Mouse (Mus musculus) CH12F3 (cell line): Measurements from ENCODE around the gene Tunar.

Experiments
- in situ Hi-C: fragments of 300-500 bp; cut with MboI; formaldehyde crosslinking; loops from 2 replicates; pipeline ENCODE4 v1.14.3; 2020; ENCODE audit warnings: low sequenced_read_pairs

Tunar gene

GRCm38 (mm10) chr12:105394671-105395070 lies 61.0 kb downstream of the Tunar start:
- in situ Hi-C loops: no loop called here

DNA sequence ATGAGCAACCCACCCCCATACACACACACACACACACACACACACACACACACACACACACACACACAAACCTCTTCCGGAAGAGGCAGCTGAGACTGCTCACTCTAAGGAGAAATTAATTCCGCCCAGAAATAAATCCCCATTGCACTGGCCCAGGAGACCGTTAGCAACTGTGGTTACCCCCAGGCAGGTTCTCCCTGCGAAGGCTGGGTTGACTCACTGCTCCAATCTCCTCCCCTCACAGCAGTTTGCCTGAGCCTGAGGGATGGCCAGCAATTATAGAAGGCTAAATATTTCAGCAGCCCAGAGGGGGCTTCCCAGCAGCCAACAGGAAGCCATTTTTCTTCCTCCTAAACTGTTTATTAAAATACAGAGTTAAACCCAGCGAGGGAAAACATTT lies 64.5 kb downstream of the Tunar start:
- in situ Hi-C loops: no loop called here

DNA sequence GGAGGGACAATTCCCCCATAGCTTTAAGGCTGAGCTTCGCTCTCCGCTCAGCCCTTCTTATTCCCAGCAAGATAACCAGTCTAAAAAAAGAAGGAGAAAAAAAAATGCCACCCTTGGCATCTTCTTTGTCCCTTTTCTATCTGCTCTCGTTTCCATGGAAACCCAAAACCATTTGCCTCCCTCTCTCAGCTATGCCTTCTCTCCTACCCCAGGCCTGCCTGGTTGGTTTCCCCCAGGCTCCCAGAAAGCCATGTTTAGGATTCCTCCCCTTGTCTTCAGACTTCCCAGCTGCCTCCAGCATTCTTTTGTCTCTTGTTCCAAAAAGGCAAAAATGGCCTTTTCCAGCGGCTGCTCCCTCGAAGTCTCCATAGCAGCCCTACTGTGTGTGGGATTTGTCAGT lies 70.1 kb downstream of the Tunar start:
- in situ Hi-C loops: no loop called here

- in situ Hi-C loops: no loop called here
These were observed 72.3 kb downstream of the Tunar start for GRCm38 (mm10) chr12:105406008-105406407.

- in situ Hi-C loops: no loop called here
These were observed 80.2 kb downstream of the Tunar start for GRCm38 (mm10) chr12:105413909-105414308.

- in situ Hi-C loops: no loop called here
These were observed 86.8 kb downstream of the Tunar start for GRCm38 (mm10) chr12:105420476-105420875.

DNA sequence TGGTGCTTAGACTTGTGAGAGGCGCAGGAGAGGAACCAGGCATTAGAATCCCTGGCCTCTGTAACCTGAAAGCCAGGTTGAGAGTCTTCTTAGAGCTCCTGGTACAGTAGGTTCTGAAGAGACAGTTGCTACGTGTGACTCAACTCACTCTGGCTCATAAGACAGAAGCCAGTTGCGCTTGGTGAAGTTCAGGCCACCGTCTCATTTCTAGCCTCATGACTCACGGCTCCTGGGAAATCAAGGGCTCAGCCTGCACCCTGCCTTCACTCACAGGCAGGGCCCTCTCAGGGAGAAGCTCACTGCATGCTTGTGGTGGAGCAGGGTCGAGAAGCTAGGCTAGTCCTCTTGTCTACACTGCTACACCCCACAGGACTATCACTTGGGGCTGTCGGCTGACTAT lies 92.9 kb downstream of the Tunar start:
- in situ Hi-C loops: no loop called here

GRCm38 (mm10) chr12:105427039-105427757 lies 93.5 kb downstream of the Tunar start:
- in situ Hi-C loops: no loop called here

DNA sequence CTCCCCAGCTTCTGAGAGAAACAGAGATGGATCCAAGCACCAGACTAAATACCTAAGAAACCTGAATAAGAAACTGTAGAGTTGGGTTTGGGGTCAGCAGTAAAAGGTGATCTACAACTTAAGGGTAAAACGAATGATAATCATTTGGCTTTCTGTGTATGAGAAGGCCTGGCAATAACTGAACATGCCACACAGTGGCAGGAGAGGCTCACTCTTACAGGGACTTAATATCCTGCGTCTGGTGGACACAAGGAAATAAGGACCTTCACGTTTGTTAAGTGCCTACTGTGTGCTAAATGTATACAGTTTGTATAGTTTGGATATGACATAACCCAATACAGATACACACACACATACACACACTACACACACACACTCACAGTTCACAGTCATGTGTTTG lies 98.2 kb downstream of the Tunar start:
- in situ Hi-C loops: no loop called here

GRCm38 (mm10) chr12:105432807-105433206 lies 99.1 kb downstream of the Tunar start:
- in situ Hi-C loops: no loop called here
